Mouse (Mus musculus) fibroblast of lung, adult 2 months (primary cell): ENCODE measurements at regions not wholly inside any gene's neighbourhood (a gene's known extent, or its start where the extent isn't known, plus 50 kb on each side); places are given as distances from the start of the nearest gene placed in this dataset.
"Not testable (repeated sequence)": the region's sequence is repeated elsewhere in the genome, so short reads cannot be mapped to it uniquely, and the experiment has no call there.

Experiments used
- DNase-seq: peaks from one replicate; pipeline ENCODE4 v3.0.0-alpha.2; 2011; ENCODE audit warnings: low read depth

GRCm38 (mm10) chr5:39335321-39335720, 420.0 kb downstream of the Hs3st1 start:
- DNase-seq: no peak

- no peak for DNase-seq
These were observed 421.0 kb downstream of the Hs3st1 start for GRCm38 (mm10) chr5:39334241-39334640.

- DNase-seq: no peak
These were observed 429.9 kb downstream of the Hs3st1 start for GRCm38 (mm10) chr5:39325399-39325798.

DNA sequence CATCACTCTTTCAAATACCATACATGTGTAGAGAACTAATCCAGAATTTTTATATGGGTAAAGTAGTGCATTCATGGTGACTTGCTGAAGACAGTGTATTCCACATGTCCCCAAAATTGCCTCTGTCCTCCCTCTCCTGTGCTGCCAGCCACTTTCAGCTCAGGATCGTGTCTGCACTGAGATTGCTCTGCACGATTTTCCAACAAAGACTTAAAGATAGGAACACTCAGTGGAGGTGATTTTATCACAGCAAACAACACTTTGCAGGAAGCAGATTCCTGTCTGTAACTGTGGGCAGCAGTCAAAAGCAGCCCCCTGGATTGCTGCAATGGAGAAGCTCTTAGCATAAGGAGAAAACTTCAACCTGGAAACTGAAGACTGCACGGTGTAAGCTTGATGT, 438.8 kb downstream of the Hs3st1 start:
- no peak for DNase-seq

- no peak for DNase-seq
These were observed 434.6 kb upstream of the Clnk start for GRCm38 (mm10) chr5:39311211-39311610.

DNA sequence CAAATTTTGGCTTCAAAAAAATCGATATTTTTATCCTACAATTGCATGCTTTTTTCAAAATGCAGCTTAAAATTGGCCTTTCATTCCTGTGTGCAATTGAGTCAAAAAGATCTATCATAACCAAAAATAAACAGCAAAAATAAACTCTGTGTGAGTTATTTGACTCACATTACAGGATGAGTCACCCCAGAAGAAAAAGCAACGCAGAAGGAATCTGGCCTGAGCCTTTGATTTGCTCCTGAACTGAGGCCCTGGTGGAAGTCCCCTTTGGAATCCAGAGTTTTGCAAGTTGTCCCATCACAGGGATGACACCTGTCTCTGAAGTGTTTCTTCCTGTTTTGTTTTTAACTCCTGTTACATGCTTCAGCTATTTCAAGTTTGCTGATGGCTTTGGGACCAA, 429.2 kb upstream of the Clnk start:
- DNase-seq: peak; percentile 28

- DNase-seq: no peak
These were observed 416.2 kb upstream of the Clnk start for GRCm38 (mm10) chr5:39292849-39293248.

DNA sequence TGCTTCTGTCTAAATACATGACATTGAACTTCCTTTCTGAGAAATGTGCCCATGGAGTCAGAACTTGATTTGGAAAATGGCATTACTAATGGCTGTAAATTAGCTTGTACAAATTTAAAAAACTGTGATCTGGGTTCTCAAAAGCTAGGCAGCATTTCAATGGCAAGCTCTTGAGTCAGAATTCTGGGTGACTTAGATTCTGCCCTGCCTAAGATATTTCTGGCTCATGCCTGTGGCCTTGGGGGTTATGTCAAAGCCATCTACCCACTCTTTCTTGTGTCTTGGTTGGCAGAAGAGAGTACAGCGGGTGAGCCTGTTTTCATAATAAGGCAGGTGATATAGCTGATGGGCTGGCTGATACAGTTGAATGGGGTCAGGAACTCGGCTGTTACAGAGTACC, 404.4 kb upstream of the Clnk start:
- DNase-seq: no peak

DNA sequence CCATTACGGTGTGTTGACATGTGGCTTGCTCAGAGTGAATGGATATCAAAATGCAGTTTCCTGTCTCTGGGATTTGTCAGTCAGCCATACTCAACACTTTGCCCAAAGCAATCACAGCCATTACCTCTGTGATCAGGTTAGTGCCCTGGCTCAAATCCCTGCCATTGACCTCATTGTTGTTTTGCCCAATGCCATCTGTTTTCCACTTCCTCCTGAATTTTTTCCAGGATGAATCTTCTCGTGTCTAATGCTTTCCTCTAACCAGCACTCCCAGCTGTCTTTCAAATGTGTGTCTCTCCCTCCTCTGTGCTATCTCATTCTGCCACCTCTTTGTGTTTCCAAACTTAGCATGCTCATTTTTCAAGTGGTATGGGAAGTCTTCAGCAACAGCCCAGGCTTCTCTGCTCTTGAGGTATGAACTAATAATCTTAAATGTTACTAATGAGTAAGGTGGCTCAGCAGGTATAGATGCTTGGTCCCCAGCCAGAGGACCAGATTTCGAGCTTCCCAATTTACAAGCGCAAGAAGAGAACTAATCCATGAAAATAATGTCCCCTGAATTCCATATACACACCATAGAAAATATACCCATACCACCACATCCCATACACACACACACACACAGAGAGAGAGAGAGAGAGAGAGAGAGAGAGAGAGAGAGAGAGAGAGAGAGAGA, 397.2 kb upstream of the Clnk start:
- no peak for DNase-seq

GRCm38 (mm10) chr5:39267106-39267505, 390.5 kb upstream of the Clnk start:
- DNase-seq: no peak

DNA sequence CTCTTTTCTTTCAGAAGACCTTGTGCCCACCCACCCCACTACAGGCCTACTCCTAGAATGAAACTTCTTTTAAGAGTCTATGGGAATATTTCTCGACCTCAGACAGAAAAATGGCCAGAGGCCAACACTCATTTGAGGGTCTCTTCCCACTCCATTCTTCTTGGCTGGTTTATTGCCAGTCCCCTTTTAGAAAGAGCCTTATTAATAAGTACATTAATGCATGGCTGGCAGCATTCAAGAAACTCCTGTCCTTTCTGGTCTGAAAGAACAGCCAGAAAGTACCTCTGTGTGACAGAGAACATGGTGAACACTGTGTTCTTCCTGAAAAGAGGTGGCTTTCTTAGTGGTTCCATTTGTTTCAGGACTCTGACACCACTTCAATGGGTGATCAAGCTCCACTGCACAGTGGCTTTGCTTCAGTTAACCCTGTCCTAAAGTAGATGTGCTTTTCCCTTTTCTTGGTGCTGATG, 384.1 kb upstream of the Clnk start:
- no peak for DNase-seq

DNA sequence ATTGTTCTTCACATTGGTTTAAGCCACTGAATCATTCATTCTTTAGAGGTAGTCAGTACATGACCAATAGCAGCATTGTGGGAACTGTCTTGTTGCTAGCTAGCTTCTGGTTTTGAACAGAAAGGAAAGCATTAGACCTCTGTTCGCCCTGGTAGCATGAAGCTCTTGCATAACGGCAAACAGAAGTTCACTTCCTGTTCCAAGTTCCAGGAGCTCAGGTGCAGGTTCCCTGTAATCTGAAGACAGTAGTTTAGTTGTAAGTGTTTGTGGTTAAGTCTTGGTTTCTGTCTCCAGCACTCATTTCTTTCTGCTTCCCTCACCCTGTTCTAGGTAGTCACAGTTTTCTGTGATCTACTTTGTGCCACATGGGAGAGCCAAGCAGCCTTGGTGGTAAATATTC, 381.1 kb upstream of the Clnk start:
- DNase-seq: no peak

GRCm38 (mm10) chr5:39252206-39252605, 375.6 kb upstream of the Clnk start:
- no peak for DNase-seq

DNA sequence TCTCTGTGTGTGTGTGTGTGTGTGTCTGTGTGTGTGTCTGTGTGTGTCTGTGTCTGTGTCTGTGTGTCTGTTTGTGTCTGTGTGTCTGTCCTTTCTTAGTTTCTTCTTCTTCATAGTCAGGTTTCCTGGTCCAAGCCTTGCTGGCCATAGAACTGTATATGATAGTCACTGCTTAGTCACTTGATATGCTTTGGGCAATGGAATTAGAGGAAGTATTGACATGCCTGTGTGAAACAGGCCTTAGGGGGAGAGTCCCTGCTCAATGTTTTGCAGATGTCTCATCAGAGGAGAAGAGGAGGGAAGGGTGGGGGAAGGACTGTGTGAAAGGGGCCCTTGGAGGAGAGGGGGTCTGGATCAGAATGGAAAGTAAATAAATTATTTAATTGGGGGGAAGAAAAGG, 374.4 kb upstream of the Clnk start:
- no peak for DNase-seq

DNA sequence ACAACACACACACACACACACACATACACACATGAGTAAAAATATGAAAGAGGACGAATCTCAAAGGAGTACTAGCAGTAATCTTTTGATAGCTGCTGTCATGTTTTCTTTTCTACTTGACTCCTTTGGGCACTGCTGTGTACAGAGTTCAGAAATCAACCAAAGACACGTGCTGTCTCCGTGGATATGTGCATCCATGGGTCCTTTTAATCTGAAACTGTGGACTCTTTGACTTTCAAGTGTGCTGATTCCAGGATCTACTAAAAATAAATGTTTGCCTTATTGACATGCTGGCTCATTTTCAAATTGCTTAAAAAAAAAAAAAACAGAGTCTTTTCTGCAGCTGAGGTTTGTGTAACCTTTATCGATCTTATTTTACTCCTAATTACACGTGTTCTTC, 343.1 kb upstream of the Clnk start:
- no peak for DNase-seq

- DNase-seq: no peak
These were observed 339.7 kb upstream of the Clnk start for GRCm38 (mm10) chr5:39216326-39216725.

GRCm38 (mm10) chr5:39215016-39215415, 338.4 kb upstream of the Clnk start:
- peak; percentile 67 for DNase-seq

GRCm38 (mm10) chr5:39212550-39212949, 335.9 kb upstream of the Clnk start:
- DNase-seq: no peak

GRCm38 (mm10) chr5:39198856-39199255, 322.2 kb upstream of the Clnk start:
- DNase-seq: no peak

DNA sequence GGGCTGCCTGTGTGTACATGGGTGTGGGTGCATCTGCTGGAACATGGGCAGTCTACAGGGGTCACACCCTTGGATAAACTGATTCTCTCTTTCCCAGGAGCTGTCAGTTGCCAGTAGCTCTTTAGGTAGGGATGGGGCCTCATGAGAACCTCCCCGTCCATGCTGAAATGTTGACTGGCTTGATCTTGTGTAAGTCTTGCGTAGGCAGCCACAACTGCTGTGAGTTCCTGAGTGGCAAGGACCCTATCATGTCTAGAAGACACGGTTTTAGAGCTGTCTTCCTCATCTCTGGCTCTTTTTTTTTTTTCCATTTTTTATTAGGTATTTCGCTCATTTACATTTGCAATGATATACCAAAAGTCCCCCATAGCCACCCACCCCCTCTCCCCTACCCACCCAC, 314.5 kb upstream of the Clnk start:
- not testable (repeated sequence) for DNase-seq

- no peak for DNase-seq
These were observed 305.2 kb upstream of the Clnk start for GRCm38 (mm10) chr5:39181616-39182402.

DNA sequence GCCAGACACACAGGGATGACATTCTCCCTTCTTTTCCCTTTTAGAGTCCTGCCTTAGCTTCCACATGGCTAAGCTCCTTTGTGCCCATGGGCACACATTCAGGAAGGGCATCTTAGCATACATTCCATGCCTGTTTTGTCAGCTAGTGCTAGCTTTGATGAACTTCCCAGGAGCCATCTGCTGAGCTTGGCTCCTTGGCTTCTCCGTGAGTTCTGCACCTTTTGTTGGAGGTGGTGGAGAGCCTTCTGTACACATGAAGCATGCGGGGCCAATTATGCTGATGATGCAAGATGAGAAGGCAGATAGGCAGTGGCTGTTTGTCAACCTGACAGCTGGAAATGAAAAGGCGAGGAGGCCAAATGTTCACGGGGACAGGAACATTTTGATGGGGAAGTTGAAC, 304.4 kb upstream of the Clnk start:
- DNase-seq: no peak

GRCm38 (mm10) chr5:39177891-39178290, 301.3 kb upstream of the Clnk start:
- no peak for DNase-seq

- DNase-seq: peak; percentile 23
These were observed 300.3 kb upstream of the Clnk start for GRCm38 (mm10) chr5:39176906-39177305.
